Mouse (Mus musculus): Measurements from ENCODE around the gene Mcidas.

Gene Mcidas

GRCm38 (mm10) chr13:113022467-113022866 lies 28.8 kb downstream of the Mcidas start:
- H3K27me3 ChIP-seq (ENCODE audit: insufficient read depth, low read length): peaks cover 11% of the 10 kb centered on the region
- TF ChIP-seq POU5F1 (IDR thresholded peaks at IDR 0.05; ENCODE audit: borderline replicate concordance, low read length) (no peak), CTCF (conservative IDR thresholded peaks at IDR 0.05; ENCODE audit: low read length) (no peak), NANOG (IDR thresholded peaks at IDR 0.05; ENCODE audit: borderline replicate concordance, low read length) (no peak)
- no peaks in the 10 kb centered on the region; the same call in 1 of the 2 replicates for H3K4me1 ChIP-seq (replicated peaks; ENCODE audit: low read depth, low read length)
- peaks cover 14% of the 10 kb centered on the region for H3K9me3 ChIP-seq (ENCODE audit: low read length)
- no peaks in the 10 kb centered on the region for H3K36me3 ChIP-seq (ENCODE audit: insufficient read depth, low read length)
- no peak overlapping the region for H3K4me3 ChIP-seq (replicated peaks; ENCODE audit: low read length)

- Histone ChIP-seq H3K36me3 (ENCODE audit: insufficient read depth, low read length) (no peaks in the 10 kb centered on the region), H3K27me3 (ENCODE audit: insufficient read depth, low read length) (peaks cover 21% of the 10 kb centered on the region), H3K9me3 (ENCODE audit: low read length) (peaks cover 14% of the 10 kb centered on the region), H3K4me1 (replicated peaks; ENCODE audit: low read depth, low read length) (no peaks in the 10 kb centered on the region; the same call in 1 of the 2 replicates), H3K4me3 (replicated peaks; ENCODE audit: low read length) (no peak overlapping the region)
- TF ChIP-seq NANOG (IDR thresholded peaks at IDR 0.05; ENCODE audit: borderline replicate concordance, low read length) (no peak), CTCF (conservative IDR thresholded peaks at IDR 0.05; ENCODE audit: low read length) (no peak), POU5F1 (IDR thresholded peaks at IDR 0.05; ENCODE audit: borderline replicate concordance, low read length) (no peak)
Measured at GRCm38 (mm10) chr13:113023274-113024143, 29.9 kb downstream of the Mcidas start.

- Histone ChIP-seq H3K27me3 (ENCODE audit: insufficient read depth, low read length) (peaks cover 77% of the 10 kb centered on the region), H3K4me1 (replicated peaks; ENCODE audit: low read depth, low read length) (peaks cover 30% of the 10 kb centered on the region), H3K4me3 (replicated peaks; ENCODE audit: low read length) (no peak overlapping the region), H3K36me3 (ENCODE audit: insufficient read depth, low read length) (no peaks in the 10 kb centered on the region), H3K9me3 (ENCODE audit: low read length) (no peaks in the 10 kb centered on the region)
- TF ChIP-seq POU5F1 (IDR thresholded peaks at IDR 0.05; ENCODE audit: borderline replicate concordance, low read length) (no peak), NANOG (IDR thresholded peaks at IDR 0.05; ENCODE audit: borderline replicate concordance, low read length) (no peak), CTCF (conservative IDR thresholded peaks at IDR 0.05; ENCODE audit: low read length) (no peak)
Measured at GRCm38 (mm10) chr13:113031351-113031750, 37.7 kb downstream of the Mcidas start.

GRCm38 (mm10) chr13:113031792-113032571 lies 38.3 kb downstream of the Mcidas start:
- TF ChIP-seq CTCF (conservative IDR thresholded peaks at IDR 0.05; ENCODE audit: low read length) (no peak), NANOG (IDR thresholded peaks at IDR 0.05; ENCODE audit: borderline replicate concordance, low read length) (no peak), POU5F1 (IDR thresholded peaks at IDR 0.05; ENCODE audit: borderline replicate concordance, low read length) (no peak)
- peaks cover 77% of the 10 kb centered on the region for H3K27me3 ChIP-seq (ENCODE audit: insufficient read depth, low read length)
- H3K4me3 ChIP-seq (replicated peaks; ENCODE audit: low read length): peak overlapping the region; percentile 73
- H3K36me3 ChIP-seq (ENCODE audit: insufficient read depth, low read length): no peaks in the 10 kb centered on the region
- H3K9me3 ChIP-seq (ENCODE audit: low read length): no peaks in the 10 kb centered on the region
- peaks cover 30% of the 10 kb centered on the region for H3K4me1 ChIP-seq (replicated peaks; ENCODE audit: low read depth, low read length)

GRCm38 (mm10) chr13:113032831-113033230 lies 39.2 kb downstream of the Mcidas start:
- H3K4me1 ChIP-seq (replicated peaks; ENCODE audit: low read depth, low read length): peaks cover 30% of the 10 kb centered on the region
- no peak for TF ChIP-seq CTCF (conservative IDR thresholded peaks at IDR 0.05; ENCODE audit: low read length)
- no peak for TF ChIP-seq POU5F1 (IDR thresholded peaks at IDR 0.05; ENCODE audit: borderline replicate concordance, low read length)
- no peak for TF ChIP-seq NANOG (IDR thresholded peaks at IDR 0.05; ENCODE audit: borderline replicate concordance, low read length)
- H3K4me3 ChIP-seq (replicated peaks; ENCODE audit: low read length): no peak overlapping the region
- H3K27me3 ChIP-seq (ENCODE audit: insufficient read depth, low read length): peaks cover 78% of the 10 kb centered on the region
- no peaks in the 10 kb centered on the region for H3K36me3 ChIP-seq (ENCODE audit: insufficient read depth, low read length)
- H3K9me3 ChIP-seq (ENCODE audit: low read length): no peaks in the 10 kb centered on the region

- Histone ChIP-seq H3K9me3 (ENCODE audit: low read length) (no peaks in the 10 kb centered on the region), H3K27me3 (ENCODE audit: insufficient read depth, low read length) (peaks cover 67% of the 10 kb centered on the region), H3K4me1 (replicated peaks; ENCODE audit: low read depth, low read length) (peaks cover 34% of the 10 kb centered on the region), H3K4me3 (replicated peaks; ENCODE audit: low read length) (peak overlapping the region; percentile 79), H3K36me3 (ENCODE audit: insufficient read depth, low read length) (no peaks in the 10 kb centered on the region)
- TF ChIP-seq CTCF (conservative IDR thresholded peaks at IDR 0.05; ENCODE audit: low read length) (no peak), POU5F1 (IDR thresholded peaks at IDR 0.05; ENCODE audit: borderline replicate concordance, low read length) (no peak), NANOG (IDR thresholded peaks at IDR 0.05; ENCODE audit: borderline replicate concordance, low read length) (no peak)
Measured at GRCm38 (mm10) chr13:113034271-113034886, 40.7 kb downstream of the Mcidas start.

GRCm38 (mm10) chr13:113034950-113035421 lies 41.3 kb downstream of the Mcidas start, which contains the start of gene Cdc20b:
Gene Cdc20b (plus strand): TSS chr13:113035111.
- H3K9me3 ChIP-seq (ENCODE audit: low read length): no peaks in the 10 kb centered on the region

More at GRCm38 (mm10) chr13:113034950-113035421, 41.3 kb downstream of the Mcidas start, which contains the start of gene Cdc20b:
- Histone ChIP-seq H3K36me3 (ENCODE audit: insufficient read depth, low read length) (no peaks in the 10 kb centered on the region), H3K4me1 (replicated peaks; ENCODE audit: low read depth, low read length) (peaks cover 32% of the 10 kb centered on the region), H3K4me3 (replicated peaks; ENCODE audit: low read length) (peak within 1 kb of the TSS; percentile 79), H3K27me3 (ENCODE audit: insufficient read depth, low read length) (peaks cover 67% of the 10 kb centered on the region)
- no peak for TF ChIP-seq CTCF (conservative IDR thresholded peaks at IDR 0.05; ENCODE audit: low read length)
- no peak for TF ChIP-seq NANOG (IDR thresholded peaks at IDR 0.05; ENCODE audit: borderline replicate concordance, low read length)
- TF ChIP-seq POU5F1 (IDR thresholded peaks at IDR 0.05; ENCODE audit: borderline replicate concordance, low read length): no peak
